Mouse (Mus musculus): ENCODE measurements around the gene Olfr10.

Gene Olfr10

GRCm38 (mm10) chr11:49326726-49327125 is 22.2 kb downstream of the Olfr10 start:
- no peak for DNase-seq (ENCODE audit: low read depth, low spot score)

- no peak for DNase-seq (ENCODE audit: low read depth, low spot score)
Observed at GRCm38 (mm10) chr11:49329686-49330085, 25.1 kb downstream of the Olfr10 start.

- DNase-seq (ENCODE audit: low read depth, low spot score): no peak
Observed at GRCm38 (mm10) chr11:49334888-49335287, 30.3 kb downstream of the Olfr10 start, which contains the start of gene Olfr1390. Gene Olfr1390 (plus strand): TSS chr11:49335188.

GRCm38 (mm10) chr11:49337150-49337832 is 32.8 kb downstream of the Olfr10 start:
- no peak for DNase-seq (ENCODE audit: low read depth, low spot score)

Data from A20 (cell line).